Mouse (Mus musculus): ENCODE results near the gene Ankdd1b. TPM values are rescaled to one million over a fixed set of nuclear protein-coding genes. Genes with fewer than 3 reads are reported as not detected.

Gene Ankdd1b
- polyA plus RNA-seq, 1 experiment from 2014 or later = 0.13 TPM

DNA sequence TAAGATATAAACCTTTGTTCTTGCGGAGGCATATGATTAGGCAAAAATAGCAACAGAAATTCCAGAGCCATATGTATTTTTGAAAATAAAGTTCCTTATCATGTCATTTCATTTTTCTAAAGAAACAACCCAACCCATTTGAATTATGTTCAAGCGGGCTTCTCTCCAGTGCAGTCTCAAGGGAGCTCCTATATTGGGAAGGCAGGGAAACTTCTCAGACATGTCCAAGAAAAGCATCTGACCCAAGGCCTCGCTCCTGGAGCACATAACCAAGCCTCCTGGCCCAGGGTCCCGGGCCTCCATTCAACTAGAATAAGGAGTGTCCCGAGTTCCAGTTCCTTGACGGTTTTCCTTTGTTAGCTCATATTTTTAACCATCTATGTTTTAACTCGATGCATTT lies 20.1 kb downstream of the Ankdd1b start:
- no peak overlapping the region for H3K4me2 ChIP-seq (ENCODE audit: low read depth, low read length)
- 71% methylated on average over 7 of the region's 7 CpGs for WGBS
- H3K9ac ChIP-seq (ENCODE audit: low read length) = no peak overlapping the region
- H3K36me3 ChIP-seq (ENCODE audit: control insufficient read depth, insufficient read depth, low read length) = no peaks in the 10 kb centered on the region
- H3K27me3 ChIP-seq (ENCODE audit: control insufficient read depth, insufficient read depth, low read depth, low read length) = no peaks in the 10 kb centered on the region
- H3K9me3 ChIP-seq (ENCODE audit: control insufficient read depth, low read length) = no peaks in the 10 kb centered on the region
- ATAC-seq (ENCODE audit: low read depth) = peak; percentile 60; the same call in 1 of the 2 replicates
- H3K27ac ChIP-seq (ENCODE audit: low read length) = no peak overlapping the region
- H3K4me3 ChIP-seq (ENCODE audit: low read length) = no peak overlapping the region
- H3K4me1 ChIP-seq (replicated peaks; ENCODE audit: control insufficient read depth, insufficient read depth, low read length) = no peaks in the 10 kb centered on the region

DNA sequence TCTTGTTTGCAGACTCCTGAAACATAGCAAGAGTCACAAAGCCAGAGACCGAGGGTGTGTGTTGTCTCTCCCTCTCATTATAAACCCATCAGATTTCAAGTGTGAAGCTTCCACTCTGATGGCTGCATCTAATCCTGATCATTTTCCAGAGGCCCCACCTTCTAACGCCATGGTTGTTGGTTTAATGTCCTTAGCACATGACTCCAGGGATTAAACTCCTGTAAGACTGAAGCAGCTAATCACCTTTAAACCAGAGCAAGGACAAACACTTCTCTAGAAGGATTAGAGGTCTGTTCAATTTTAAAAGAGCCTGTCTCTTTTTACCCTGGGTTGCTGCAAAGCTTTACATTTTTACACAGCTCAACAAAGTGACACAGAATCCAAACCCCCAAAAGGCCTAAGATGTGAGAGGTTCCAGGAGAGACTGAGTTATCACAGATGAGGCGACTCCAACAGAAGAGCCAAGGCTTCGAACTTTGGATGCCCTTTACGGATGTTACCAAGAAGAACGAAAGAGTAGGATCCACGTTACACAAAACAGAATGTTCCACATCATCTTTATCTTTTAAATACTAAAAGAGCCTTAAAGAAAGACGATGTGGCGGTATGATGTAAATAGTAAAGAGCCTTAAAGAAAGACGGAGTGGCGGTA lies 20.7 kb downstream of the Ankdd1b start:
- H3K36me3 ChIP-seq (ENCODE audit: control insufficient read depth, insufficient read depth, low read length) = no peaks in the 10 kb centered on the region
- no peak overlapping the region for H3K4me2 ChIP-seq (ENCODE audit: low read depth, low read length)
- 0 out of 2 replicates have a peak, but pooled peaks have one; percentile 5 for ATAC-seq (ENCODE audit: low read depth)
- no peaks in the 10 kb centered on the region for H3K9me3 ChIP-seq (ENCODE audit: control insufficient read depth, low read length)
- WGBS = 61% methylated on average over 11 of the region's 11 CpGs
- H3K4me3 ChIP-seq (ENCODE audit: low read length) = no peak overlapping the region
- no peaks in the 10 kb centered on the region for H3K27me3 ChIP-seq (ENCODE audit: control insufficient read depth, insufficient read depth, low read depth, low read length)
- no peak overlapping the region for H3K27ac ChIP-seq (ENCODE audit: low read length)
- H3K9ac ChIP-seq (ENCODE audit: low read length) = no peak overlapping the region
- H3K4me1 ChIP-seq (replicated peaks; ENCODE audit: control insufficient read depth, insufficient read depth, low read length) = no peaks in the 10 kb centered on the region

DNA sequence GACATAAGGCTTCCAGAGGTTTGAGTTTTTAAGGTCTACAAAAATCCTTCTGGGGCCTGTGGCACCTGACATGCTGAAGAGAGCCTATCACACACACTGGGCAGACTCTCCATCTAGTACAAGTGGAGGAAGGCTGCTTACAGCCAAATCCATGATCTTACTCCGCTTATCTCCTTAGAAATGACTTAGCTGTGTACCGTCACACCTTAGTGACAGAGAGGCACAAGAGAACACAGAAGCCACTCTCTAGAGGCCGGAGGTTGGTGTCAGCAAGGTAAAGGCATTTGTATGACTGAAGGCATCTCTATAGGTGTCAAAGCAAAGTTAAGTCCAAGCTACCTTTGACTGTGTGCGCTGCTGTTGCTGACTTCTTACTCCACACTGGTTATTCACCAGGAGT lies 30.6 kb downstream of the Ankdd1b start:
- ATAC-seq (ENCODE audit: low read depth) = no peak
- no peak overlapping the region for H3K4me2 ChIP-seq (ENCODE audit: low read depth, low read length)
- H3K27me3 ChIP-seq (ENCODE audit: control insufficient read depth, insufficient read depth, low read depth, low read length) = no peaks in the 10 kb centered on the region
- 79% methylated on average over 4 of the region's 4 CpGs for WGBS
- no peaks in the 10 kb centered on the region for H3K36me3 ChIP-seq (ENCODE audit: control insufficient read depth, insufficient read depth, low read length)
- no peak overlapping the region for H3K9ac ChIP-seq (ENCODE audit: low read length)
- H3K27ac ChIP-seq (ENCODE audit: low read length) = no peak overlapping the region
- 0 out of 2 replicates have a peak, but pooled peaks cover 4% of the 10 kb centered on the region for H3K4me1 ChIP-seq (replicated peaks; ENCODE audit: control insufficient read depth, insufficient read depth, low read length)
- H3K9me3 ChIP-seq (ENCODE audit: control insufficient read depth, low read length) = no peaks in the 10 kb centered on the region
- no peak overlapping the region for H3K4me3 ChIP-seq (ENCODE audit: low read length)

DNA sequence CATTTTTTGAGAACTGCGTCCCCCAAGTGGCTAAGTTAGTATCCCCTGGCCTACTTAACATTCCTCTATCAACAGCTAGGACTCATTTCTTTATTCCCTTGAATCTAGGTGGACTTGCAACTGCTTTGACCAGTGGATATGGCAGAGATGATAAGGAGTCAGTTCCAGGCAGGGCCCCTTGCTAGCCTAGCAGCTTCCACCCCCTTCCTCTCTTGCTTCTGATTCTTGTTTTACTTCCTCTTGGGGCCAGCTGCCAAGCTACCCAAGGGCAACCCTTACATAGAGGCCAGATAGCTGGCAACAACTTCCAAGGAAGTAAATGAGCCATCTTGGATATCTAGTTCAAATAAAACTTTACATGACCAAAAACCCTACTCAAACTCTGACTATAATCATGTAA lies 34.1 kb downstream of the Ankdd1b start:
- 73% methylated on average over 1 of the region's 1 CpGs for WGBS
- no peaks in the 10 kb centered on the region for H3K36me3 ChIP-seq (ENCODE audit: control insufficient read depth, insufficient read depth, low read length)
- H3K9ac ChIP-seq (ENCODE audit: low read length) = no peak overlapping the region
- ATAC-seq (ENCODE audit: low read depth) = no peak
- H3K4me2 ChIP-seq (ENCODE audit: low read depth, low read length) = no peak overlapping the region
- no peak overlapping the region for H3K27ac ChIP-seq (ENCODE audit: low read length)
- no peak overlapping the region for H3K4me3 ChIP-seq (ENCODE audit: low read length)
- H3K27me3 ChIP-seq (ENCODE audit: control insufficient read depth, insufficient read depth, low read depth, low read length) = no peaks in the 10 kb centered on the region
- H3K4me1 ChIP-seq (replicated peaks; ENCODE audit: control insufficient read depth, insufficient read depth, low read length) = peaks cover 31% of the 10 kb centered on the region
- no peaks in the 10 kb centered on the region for H3K9me3 ChIP-seq (ENCODE audit: control insufficient read depth, low read length)

DNA sequence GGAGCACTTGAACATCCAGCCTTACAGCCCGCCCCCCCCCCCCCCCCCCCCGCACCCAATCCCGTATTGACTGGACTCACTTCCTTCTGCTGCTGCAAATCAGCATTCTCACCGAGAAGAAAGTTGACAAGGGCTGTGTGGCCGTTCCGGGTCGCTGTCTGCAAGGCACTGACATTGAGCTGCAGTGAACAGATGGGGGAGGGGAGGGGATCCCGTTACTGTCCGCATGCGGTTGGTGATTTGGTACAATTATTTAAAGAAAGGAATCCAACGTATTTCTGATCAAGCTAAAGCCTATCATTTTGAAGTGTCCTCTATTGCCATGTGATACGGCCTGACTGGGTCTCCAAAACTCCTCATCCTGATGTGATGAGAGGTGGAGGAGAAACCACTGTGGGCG lies 35.2 kb downstream of the Ankdd1b start:
- WGBS = 34% methylated on average over 13 of the region's 13 CpGs
- Histone ChIP-seq H3K4me3 (ENCODE audit: low read length) (no peak overlapping the region), H3K4me1 (replicated peaks; ENCODE audit: control insufficient read depth, insufficient read depth, low read length) (peaks cover 31% of the 10 kb centered on the region), H3K27me3 (ENCODE audit: control insufficient read depth, insufficient read depth, low read depth, low read length) (no peaks in the 10 kb centered on the region), H3K9me3 (ENCODE audit: control insufficient read depth, low read length) (no peaks in the 10 kb centered on the region), H3K36me3 (ENCODE audit: control insufficient read depth, insufficient read depth, low read length) (no peaks in the 10 kb centered on the region), H3K27ac (ENCODE audit: low read length) (no peak overlapping the region), H3K4me2 (ENCODE audit: low read depth, low read length) (0 out of 2 replicates have a peak overlapping the region, but pooled peaks have one; percentile 16), H3K9ac (ENCODE audit: low read length) (no peak overlapping the region)
- no peak for ATAC-seq (ENCODE audit: low read depth)

DNA sequence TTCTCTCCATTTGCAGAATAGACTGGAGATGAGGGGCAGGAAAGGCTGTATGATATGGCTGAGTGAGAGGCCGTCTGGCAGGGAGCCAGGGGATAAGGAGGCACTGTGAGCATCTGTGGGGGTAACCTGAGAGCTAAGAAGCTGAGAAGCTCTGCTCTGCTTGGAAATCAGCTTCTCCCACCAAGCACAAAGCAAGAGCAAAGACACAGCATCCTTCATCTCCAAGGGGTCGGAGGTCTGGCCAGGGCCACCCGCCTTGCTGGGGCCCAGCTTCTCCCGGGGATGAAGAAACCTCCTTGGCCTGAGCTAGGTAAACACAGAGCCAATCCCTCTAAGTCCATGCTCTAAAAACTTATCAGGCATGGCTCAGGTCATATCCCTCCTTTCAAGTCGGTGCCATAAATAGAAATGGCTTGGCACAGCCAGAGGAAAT lies 36.1 kb downstream of the Ankdd1b start:
- H3K36me3 ChIP-seq (ENCODE audit: control insufficient read depth, insufficient read depth, low read length) = no peaks in the 10 kb centered on the region
- 0 out of 2 replicates have a peak overlapping the region, but pooled peaks have one; percentile 26 for H3K27ac ChIP-seq (ENCODE audit: low read length)
- no peak overlapping the region for H3K4me2 ChIP-seq (ENCODE audit: low read depth, low read length)
- no peaks in the 10 kb centered on the region for H3K27me3 ChIP-seq (ENCODE audit: control insufficient read depth, insufficient read depth, low read depth, low read length)
- H3K9me3 ChIP-seq (ENCODE audit: control insufficient read depth, low read length) = no peaks in the 10 kb centered on the region
- peak; percentile 30; the same call in 1 of the 2 replicates for ATAC-seq (ENCODE audit: low read depth)
- H3K4me3 ChIP-seq (ENCODE audit: low read length) = no peak overlapping the region
- no peak overlapping the region for H3K9ac ChIP-seq (ENCODE audit: low read length)
- 14% methylated on average over 5 of the region's 5 CpGs for WGBS
- H3K4me1 ChIP-seq (replicated peaks; ENCODE audit: control insufficient read depth, insufficient read depth, low read length) = peaks cover 31% of the 10 kb centered on the region

DNA sequence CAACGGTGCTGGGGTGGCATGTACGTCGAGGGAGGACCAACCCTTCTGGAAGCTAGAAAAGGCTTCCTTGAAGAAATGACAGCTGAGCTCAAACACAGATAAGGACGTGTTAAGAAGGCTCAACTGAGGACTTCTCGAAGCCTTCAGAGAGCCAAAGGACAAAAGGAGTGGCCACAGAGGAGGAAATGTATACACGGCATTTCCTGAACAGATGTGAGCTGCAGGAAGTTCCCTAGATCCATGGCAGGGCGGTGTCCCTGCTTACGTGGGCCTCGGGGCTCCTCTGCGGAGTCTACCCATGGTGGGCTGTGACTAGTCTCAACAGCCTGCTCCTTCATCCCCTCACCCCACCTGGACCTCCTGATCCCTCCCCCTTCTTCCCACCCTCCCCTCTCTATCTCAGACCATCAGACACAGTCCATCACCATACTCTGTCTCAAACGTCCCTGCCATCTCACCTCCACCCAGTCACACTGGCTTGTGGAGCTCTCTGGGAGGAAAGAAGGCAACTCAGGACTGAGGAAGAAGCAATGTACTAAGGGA lies 37.3 kb downstream of the Ankdd1b start:
- ATAC-seq (ENCODE audit: low read depth) = peak; percentile 51
- Histone ChIP-seq H3K36me3 (ENCODE audit: control insufficient read depth, insufficient read depth, low read length) (no peaks in the 10 kb centered on the region), H3K4me3 (ENCODE audit: low read length) (no peak overlapping the region), H3K9me3 (ENCODE audit: control insufficient read depth, low read length) (no peaks in the 10 kb centered on the region), H3K27ac (ENCODE audit: low read length) (peak overlapping the region; percentile 37; the same call in 1 of the 2 replicates), H3K4me1 (replicated peaks; ENCODE audit: control insufficient read depth, insufficient read depth, low read length) (peaks cover 31% of the 10 kb centered on the region), H3K4me2 (ENCODE audit: low read depth, low read length) (no peak overlapping the region), H3K27me3 (ENCODE audit: control insufficient read depth, insufficient read depth, low read depth, low read length) (no peaks in the 10 kb centered on the region), H3K9ac (ENCODE audit: low read length) (no peak overlapping the region)
- WGBS = 39% methylated on average over 11 of the region's 11 CpGs

DNA sequence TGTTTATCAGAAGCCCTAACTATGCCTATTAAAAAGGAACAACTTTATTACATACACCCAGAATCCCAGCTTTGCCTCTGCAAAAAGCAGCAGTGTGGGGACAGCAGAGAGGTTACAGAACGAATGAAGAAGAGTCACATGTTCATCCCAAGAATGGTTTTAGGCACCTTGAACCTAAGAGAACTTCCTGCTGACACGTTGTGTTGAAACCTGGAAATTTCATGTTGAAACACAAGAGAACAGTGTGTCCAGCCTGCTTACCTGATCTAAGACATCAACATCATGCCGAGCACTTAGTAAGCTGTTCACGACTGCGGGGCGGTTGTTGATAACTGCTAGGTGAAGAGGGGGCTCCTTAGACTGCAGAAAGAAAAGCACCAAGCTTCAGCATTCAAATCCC lies 38.0 kb downstream of the Ankdd1b start:
- Histone ChIP-seq H3K4me1 (replicated peaks; ENCODE audit: control insufficient read depth, insufficient read depth, low read length) (peaks cover 31% of the 10 kb centered on the region), H3K36me3 (ENCODE audit: control insufficient read depth, insufficient read depth, low read length) (no peaks in the 10 kb centered on the region), H3K9me3 (ENCODE audit: control insufficient read depth, low read length) (no peaks in the 10 kb centered on the region), H3K9ac (ENCODE audit: low read length) (no peak overlapping the region), H3K27me3 (ENCODE audit: control insufficient read depth, insufficient read depth, low read depth, low read length) (no peaks in the 10 kb centered on the region), H3K4me2 (ENCODE audit: low read depth, low read length) (no peak overlapping the region), H3K27ac (ENCODE audit: low read length) (no peak overlapping the region), H3K4me3 (ENCODE audit: low read length) (no peak overlapping the region)
- no peak for ATAC-seq (ENCODE audit: low read depth)
- 69% methylated on average over 6 of the region's 6 CpGs for WGBS

DNA sequence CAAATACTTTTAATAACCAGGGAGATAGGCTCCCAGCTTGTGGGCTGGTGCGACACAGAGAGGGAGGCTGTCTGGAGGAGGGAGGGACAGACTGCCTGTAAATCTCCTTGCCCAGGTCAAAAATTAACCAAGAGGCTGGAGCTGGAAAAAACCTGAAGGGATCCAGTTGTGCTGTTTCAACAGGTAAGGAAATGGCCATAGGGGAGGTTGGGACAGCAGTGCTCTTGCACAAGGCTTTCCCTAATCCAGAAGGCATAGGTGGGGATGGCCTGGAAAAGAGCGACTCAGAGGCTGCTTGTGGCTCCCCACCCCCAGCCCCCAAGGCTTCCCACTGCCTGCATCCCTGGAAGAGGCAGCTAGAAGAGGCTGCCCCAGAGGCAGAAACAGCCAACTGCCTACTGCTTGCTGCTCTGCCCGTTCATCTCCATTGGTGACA lies 38.6 kb downstream of the Ankdd1b start:
- ATAC-seq (ENCODE audit: low read depth) = peak; percentile 23; the same call in 1 of the 2 replicates
- Histone ChIP-seq H3K4me3 (ENCODE audit: low read length) (no peak overlapping the region), H3K27me3 (ENCODE audit: control insufficient read depth, insufficient read depth, low read depth, low read length) (no peaks in the 10 kb centered on the region), H3K27ac (ENCODE audit: low read length) (peak overlapping the region; percentile 45; the same call in 1 of the 2 replicates), H3K9me3 (ENCODE audit: control insufficient read depth, low read length) (no peaks in the 10 kb centered on the region), H3K36me3 (ENCODE audit: control insufficient read depth, insufficient read depth, low read length) (no peaks in the 10 kb centered on the region), H3K9ac (ENCODE audit: low read length) (no peak overlapping the region), H3K4me2 (ENCODE audit: low read depth, low read length) (no peak overlapping the region), H3K4me1 (replicated peaks; ENCODE audit: control insufficient read depth, insufficient read depth, low read length) (peaks cover 31% of the 10 kb centered on the region)
- WGBS = 52% methylated on average over 3 of the region's 3 CpGs

Data from lung, embryonic 16.5 days (tissue).